Mouse (Mus musculus): ENCODE results near the gene Grk6.

GRCm38 (mm10) chr13:55483071-55483470 lies 38.2 kb downstream of the Grk6 start:
- no peak for TF ChIP-seq CTCF (IDR thresholded peaks at IDR 0.05; ENCODE audit: borderline replicate concordance, insufficient read depth, low read depth, low read length)
- no peak for TF ChIP-seq POLR2A (IDR thresholded peaks at IDR 0.05; ENCODE audit: borderline replicate concordance, insufficient read depth, low read length)

Measured in cerebellum, adult 2 months (tissue).